Mouse (Mus musculus): Measurements from ENCODE around the gene Tmem184b.

The Tmem184b gene

GRCm38 (mm10) chr15:79395281-79395680 lies 8.1 kb downstream of the Tmem184b start:
- DNase-seq = no peak

DNA sequence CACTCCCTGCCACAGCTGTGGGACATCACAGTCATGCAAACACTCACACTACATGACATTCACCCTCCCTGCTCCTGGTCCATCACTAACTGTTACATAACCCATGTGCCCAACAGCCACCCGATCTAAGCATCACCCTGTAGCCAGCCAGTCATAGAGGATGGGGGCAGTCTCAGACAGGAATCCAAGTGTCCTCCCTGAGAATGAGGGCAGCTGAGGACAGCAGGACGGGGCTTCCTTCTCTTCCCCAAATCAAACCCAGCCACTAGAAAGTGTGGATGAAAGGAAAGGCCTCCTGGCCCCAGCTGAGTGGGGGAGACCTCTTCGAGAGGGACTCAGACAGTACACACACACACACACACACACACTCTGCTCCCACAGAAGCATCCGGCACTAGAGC lies 8.5 kb downstream of the Tmem184b start:
- no peak for DNase-seq

- DNase-seq = no peak
Observed at GRCm38 (mm10) chr15:79393101-79393500, 10.3 kb downstream of the Tmem184b start.

GRCm38 (mm10) chr15:79392527-79392926 lies 10.8 kb downstream of the Tmem184b start:
- no peak for DNase-seq

GRCm38 (mm10) chr15:79391447-79392093 lies 11.8 kb downstream of the Tmem184b start:
- DNase-seq = peak; percentile 48

GRCm38 (mm10) chr15:79390434-79390833 lies 12.9 kb downstream of the Tmem184b start:
- no peak for DNase-seq

DNA sequence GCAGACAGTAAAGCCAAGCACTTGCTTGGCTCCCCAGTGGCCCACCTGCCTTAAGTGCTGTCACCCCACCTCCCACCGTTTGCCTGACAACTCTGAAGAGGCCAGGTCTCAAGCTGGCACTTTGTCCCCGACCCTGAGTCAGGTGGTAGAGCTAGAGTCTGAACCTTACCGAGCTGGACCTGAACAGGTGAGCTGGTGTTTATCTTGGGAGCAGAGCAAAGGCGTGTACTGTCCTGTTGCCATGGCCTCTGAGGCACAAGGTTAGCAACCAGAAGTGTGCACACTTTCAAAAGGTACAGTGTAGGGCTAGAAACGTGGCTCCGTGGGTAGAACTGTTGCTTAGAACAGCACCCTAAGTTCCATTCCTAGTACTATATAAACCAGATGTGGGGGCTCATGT lies 15.2 kb downstream of the Tmem184b start:
- no peak for DNase-seq

DNA sequence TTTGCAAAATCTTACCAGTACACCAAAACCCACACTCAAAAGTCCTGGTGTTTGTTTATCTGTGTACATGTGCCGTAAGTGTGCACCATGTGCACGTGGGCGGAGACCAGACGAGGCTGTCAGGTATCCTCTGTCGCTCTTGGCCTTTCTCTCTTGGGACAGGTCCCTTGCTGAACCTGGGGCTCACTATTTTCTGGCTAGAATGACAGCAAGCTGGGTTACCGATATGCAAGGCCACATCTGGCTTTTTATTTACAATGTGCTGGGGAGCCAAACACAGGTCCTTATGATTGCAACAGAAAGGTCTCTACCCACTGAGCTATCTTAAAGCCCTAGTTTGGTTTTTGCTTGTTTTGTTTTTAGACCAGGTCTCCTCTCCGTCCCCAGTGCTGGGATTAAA lies 15.8 kb downstream of the Tmem184b start:
- no peak for DNase-seq

DNA sequence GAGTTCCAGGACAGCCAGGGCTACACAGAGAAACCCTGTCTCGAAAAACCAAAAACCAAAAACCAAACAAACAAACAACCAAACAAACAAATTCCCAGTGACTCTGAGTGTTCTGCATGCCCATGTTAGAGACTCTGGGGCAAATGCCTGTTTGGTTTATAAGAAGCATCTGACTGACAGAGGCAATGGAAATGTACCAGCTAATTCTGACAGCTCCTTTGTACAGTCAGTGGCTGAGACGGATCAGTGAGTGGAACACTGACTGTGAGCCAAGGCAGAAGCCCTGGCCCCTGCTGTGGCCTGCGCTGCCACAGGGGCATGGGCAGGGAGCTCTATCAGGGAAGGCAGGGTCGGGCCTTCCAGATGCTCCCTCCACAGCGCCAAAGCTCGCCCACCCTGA lies 16.3 kb downstream of the Tmem184b start:
- no peak for DNase-seq

DNA sequence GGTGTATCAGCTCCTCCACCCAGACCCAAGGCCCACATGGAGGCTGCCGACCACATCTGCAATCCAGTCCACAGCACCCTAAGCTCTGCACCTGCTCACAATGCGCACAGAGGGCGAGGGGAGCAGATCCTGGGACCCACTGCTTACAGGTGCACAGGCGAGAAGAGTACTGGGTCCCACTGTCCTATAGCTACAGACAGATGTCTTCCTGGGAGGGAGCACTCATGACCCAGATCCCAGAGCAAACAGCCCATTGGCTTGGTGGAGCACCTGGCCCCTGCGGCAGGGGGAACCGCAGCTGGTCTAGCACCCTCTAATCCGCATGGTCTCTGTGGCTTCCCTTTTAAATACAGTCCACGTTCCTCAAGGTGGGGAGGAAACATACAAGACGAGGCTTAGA lies 21.7 kb downstream of the Tmem184b start:
- DNase-seq = no peak

- peak; percentile 79 for DNase-seq
Observed at GRCm38 (mm10) chr15:79380468-79381444, 22.6 kb downstream of the Tmem184b start.

DNA sequence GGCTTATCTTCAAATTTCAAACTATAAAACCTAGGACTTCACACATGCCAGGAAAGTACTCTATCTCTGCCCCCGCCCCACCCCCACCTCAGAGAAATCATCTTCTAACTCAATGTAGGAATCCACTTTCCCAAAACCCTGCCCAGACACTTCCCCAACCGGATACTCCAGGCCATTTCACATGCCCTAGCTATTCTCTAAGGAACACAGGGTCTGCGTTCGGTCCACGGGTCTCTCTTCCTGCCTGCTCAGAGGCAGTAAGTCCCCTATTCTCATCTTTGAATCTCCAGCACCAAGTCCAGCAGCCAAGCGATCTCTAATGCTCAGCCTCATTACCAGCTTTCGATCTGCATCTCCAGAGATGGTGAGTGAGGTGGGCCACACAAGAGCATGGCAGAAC lies 23.7 kb downstream of the Tmem184b start:
- no peak for DNase-seq

- no peak for DNase-seq
Observed at GRCm38 (mm10) chr15:79378608-79379007, 24.8 kb downstream of the Tmem184b start.

DNA sequence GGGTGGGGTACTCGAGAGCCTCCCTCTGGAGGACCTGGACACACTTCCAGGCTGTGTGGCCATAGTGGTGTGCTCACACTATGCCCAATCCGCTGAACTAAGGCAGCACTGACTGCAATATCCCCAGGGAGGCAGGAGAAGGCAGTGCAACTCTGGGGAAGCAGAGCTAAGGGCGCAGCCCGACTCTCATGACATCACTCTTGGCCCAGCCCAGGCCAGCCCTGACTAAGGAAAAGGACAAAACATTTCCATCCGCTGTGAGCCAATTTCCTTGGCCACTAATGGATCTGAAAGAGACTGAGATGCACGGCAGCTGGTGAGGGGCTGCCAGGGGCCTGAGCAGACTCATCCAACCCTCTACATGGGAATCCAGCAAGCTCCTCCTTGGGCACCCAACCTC lies 25.7 kb downstream of the Tmem184b start:
- peak; percentile 55 for DNase-seq

DNA sequence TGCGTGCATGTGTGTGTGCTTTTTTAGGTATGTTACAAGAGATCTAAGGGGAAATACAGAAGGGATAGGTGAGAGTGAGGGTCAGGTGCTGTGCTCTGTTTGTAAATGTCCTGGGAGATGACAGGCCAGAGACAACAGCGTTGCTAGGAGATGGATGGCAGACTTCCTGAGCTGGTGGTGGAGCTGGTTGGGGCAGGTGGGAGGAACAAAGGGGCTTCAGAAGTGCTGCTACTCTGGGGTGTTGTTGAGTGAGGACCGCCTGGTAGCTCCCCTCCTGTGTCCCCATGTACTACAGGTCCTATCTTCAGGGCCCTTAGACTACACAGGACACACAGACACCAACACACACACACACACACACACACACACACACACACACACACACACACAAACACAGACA lies 28.6 kb downstream of the Tmem184b start:
- no peak for DNase-seq

GRCm38 (mm10) chr15:79370281-79370843 lies 33.0 kb downstream of the Tmem184b start:
- no peak for DNase-seq

- no peak for DNase-seq
Observed at GRCm38 (mm10) chr15:79369452-79370280, 33.7 kb downstream of the Tmem184b start.

DNA sequence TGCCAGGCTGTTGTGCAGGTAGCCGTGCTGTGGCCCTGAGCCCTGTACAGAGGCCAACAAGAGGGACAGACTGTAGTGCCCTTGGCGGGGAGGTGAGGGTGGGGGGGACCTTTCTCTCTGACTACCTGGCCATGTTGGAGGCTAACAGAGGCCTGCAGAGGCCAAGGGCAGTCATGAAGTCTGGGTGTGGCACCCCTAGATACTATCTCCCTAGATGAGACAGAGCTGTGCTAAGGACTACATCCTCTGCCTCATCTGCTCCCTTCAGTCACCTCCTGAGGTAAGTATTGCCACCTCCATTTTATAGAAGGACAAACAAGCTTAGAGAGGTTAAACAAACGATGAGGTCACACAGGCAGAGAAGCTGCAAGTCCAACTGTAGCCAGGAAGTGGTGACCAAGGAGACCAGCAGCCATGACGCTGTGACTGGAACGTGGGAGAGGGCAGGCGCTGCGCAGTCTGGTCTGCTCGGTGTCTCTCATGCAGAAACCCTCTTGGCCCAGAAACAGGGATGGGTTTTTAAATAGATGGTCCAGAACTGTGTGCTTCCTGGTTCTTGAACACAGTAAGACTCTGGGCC lies 34.4 kb downstream of the Tmem184b start:
- DNase-seq = no peak

DNA sequence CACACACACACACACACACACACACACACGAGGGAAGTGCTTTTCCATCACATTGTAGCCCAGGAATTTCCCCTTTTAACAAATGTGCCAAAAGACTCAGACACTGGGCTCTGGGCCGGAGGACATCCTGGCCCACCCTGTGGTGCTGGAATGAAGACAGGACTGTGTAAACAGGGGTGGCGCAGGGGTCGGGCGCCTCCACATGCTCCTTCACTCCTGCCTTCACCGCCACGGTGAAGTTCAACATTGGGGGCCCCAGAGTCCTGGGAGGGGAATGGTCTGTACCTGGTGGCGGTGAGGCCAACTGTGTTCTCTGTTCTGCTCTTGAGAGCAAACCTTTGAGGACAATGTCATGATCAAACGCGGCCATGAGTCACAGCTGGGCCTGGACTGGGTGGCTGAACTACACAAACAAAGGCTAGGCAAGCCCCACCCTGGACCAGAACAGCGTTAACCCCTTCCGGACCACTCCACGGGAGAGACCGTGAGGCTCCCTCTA lies 35.0 kb downstream of the Tmem184b start:
- no peak for DNase-seq

GRCm38 (mm10) chr15:79366402-79366801 lies 37.0 kb downstream of the Tmem184b start:
- no peak for DNase-seq

DNA sequence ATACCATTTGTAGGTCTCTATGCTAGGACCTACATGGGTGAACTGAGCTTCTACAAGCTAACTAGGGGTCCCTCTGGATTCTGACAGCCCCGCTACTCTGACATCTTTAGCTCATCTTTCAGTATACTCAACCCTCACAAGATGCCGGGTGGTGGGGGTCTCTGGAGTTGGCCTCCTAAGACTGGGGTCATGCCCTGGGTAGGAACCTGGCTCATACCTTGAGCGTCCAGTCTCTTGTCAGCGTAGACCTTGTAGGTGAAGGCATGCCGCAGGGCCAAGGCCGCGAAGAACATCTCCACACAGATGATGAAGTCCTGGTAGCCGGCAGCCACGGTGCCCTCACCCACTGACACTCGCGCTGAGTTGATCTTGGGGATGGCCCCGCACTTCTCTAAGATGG lies 38.3 kb downstream of the Tmem184b start:
- DNase-seq = no peak

GRCm38 (mm10) chr15:79364120-79364519 lies 39.2 kb downstream of the Tmem184b start:
- DNase-seq = no peak
